ENCODE assay signal across 13 mouse cellular contexts in the genomic region with DNA sequence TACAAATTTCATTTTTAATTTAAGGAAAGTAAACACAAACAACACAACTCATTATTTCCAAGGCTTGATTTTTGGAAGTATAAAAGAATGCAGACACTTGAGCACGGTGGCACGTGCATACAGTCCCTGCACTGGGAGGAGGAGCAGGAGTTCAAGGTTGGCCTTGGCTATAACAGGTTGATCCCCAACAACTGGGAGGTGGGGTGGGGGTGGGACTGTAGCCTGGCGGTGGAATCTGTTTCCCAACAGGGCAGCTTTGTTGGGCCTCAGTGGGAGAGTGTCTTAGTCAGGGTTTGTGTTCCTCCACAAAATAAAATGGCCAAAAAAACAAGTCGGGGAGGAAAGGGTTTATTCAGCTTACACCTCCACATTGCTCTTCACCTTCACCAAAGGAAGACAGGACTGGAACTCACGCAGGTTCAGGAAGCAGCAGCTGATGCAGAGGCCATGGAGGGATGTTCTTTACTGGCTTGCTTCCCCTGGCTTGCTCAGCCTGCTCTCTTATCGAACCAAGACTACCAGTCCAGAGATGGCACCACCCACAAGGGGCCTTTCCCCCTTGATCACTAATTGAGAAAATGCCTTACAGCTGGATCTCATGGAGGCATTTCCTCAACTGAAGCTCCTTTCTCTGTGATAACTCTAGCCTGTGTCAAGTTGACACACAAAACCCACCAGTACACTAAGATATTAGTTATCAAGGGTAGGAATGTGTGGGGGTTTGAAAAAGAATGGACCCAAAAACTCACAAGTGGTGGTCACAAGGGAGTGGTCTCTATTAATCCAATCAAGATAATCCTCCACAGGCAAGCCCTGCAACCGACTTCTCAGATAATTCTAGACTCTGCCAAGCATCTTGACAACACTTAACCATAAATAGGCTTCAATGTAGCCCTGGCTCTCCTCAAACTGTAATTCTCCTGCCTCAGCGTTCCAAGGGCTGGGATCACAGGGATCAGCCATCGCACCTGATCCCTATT. TPM values are rescaled to one million over a fixed set of nuclear protein-coding genes. Genes with fewer than 3 reads are reported as not detected.
DNase-seq lines count a peak whose midpoint lies in the region; ATAC-seq and TF ChIP-seq lines count a peak whose summit lies in the region.
"Had no signal": no experiment of that assay in that cellular context is flagged by ENCODE, and none has a peak within 500 bp of the region (broad histone marks: within the 10 kb centered on the region; RNA-seq: fewer than 3 reads in every experiment).

No protein-coding gene starts in this region.

- no peaks in the 10 kb centered on the region for H3K9me3 ChIP-seq in heart, embryonic 14.5 days (ENCODE audit: control insufficient read depth, low read length)
- no peaks in the 10 kb centered on the region for H3K9me3 ChIP-seq in heart, embryonic 11.5 days (replicated peaks; ENCODE audit: control insufficient read depth, low read length)
- no peaks in the 10 kb centered on the region for H3K9me3 ChIP-seq in CH12.LX (replicated peaks; ENCODE audit: low read length)
- H3K9me3 ChIP-seq: embryonic facial prominence, embryonic 12.5 days had no signal

- TF ChIP-seq CTCF in CH12.LX (conservative IDR thresholded peaks at IDR 0.05 in 1 of 2, IDR thresholded peaks at IDR 0.05 in 1 of 2; ENCODE audit: low read depth in 2 of 2, low read length in 2 of 2), result no peak
- TF ChIP-seq CTCF in liver, adult 2 months (IDR thresholded peaks at IDR 0.05; ENCODE audit: low read depth, low read length), result no peak
- TF ChIP-seq CTCF in kidney, adult 2 months (conservative IDR thresholded peaks at IDR 0.05; ENCODE audit: insufficient read depth, insufficient read length, low read depth, low read length), result no peak

- H3K4me2 ChIP-seq in heart, embryonic 14.5 days (ENCODE audit: low read length), result 0 out of 2 replicates have a peak overlapping the region, but pooled peaks have one; percentile 89
- no peak overlapping the region; the same call in 1 of the 2 replicates for H3K4me2 ChIP-seq in heart, embryonic 11.5 days
- H3K4me2 ChIP-seq in CH12.LX (ENCODE audit: insufficient read depth, low read depth, poor library complexity, severe bottlenecking), result peak overlapping the region; percentile 96

- no peaks in the 10 kb centered on the region for H3K27me3 ChIP-seq in heart, embryonic 14.5 days (ENCODE audit: control insufficient read depth, insufficient read depth, low read length)
- H3K27me3 ChIP-seq in heart, embryonic 11.5 days (ENCODE audit: control insufficient read depth, insufficient read depth, low read length), result no peaks in the 10 kb centered on the region
- H3K27me3 ChIP-seq in CH12.LX (replicated peaks), result no peaks in the 10 kb centered on the region
- no peaks in the 10 kb centered on the region for H3K27me3 ChIP-seq in liver, adult 2 months (ENCODE audit: control insufficient read depth, insufficient read depth, low read length)
- H3K27me3 ChIP-seq in kidney, adult 2 months (replicated peaks; ENCODE audit: control insufficient read depth, insufficient read depth, low read length), result no peaks in the 10 kb centered on the region
- H3K27me3 ChIP-seq: embryonic facial prominence, embryonic 12.5 days had no signal

- H3K9ac ChIP-seq in heart, embryonic 14.5 days (ENCODE audit: low read length), result no peak overlapping the region
- no peak overlapping the region for H3K9ac ChIP-seq in heart, embryonic 11.5 days (ENCODE audit: low read depth, low read length)
- H3K9ac ChIP-seq in CH12.LX (ENCODE audit: insufficient read depth, low read depth), result peak overlapping the region; percentile 93; the same call in 1 of the 2 replicates
- H3K9ac ChIP-seq in liver, adult 2 months (ENCODE audit: low read depth, low read length), result no peak overlapping the region
- H3K9ac ChIP-seq: embryonic facial prominence, embryonic 12.5 days had no signal

- H3K27ac ChIP-seq in heart, embryonic 14.5 days (replicated peaks in 1 of 2; ENCODE audit: control insufficient read depth in 1 of 2, insufficient read depth in 1 of 2, low read depth in 2 of 2, low read length in 2 of 2), result no peak overlapping the region
- no peak overlapping the region for H3K27ac ChIP-seq in heart, embryonic 11.5 days (ENCODE audit: low read depth, low read length)
- no peak overlapping the region for H3K27ac ChIP-seq in CH12.LX (ENCODE audit: insufficient read depth, low read depth)
- no peak overlapping the region for H3K27ac ChIP-seq in liver, adult 2 months (replicated peaks; ENCODE audit: insufficient read depth, low read depth, low read length)
- no peak overlapping the region for H3K27ac ChIP-seq in kidney, adult 2 months (ENCODE audit: insufficient read depth, low read depth, low read length)
- H3K27ac ChIP-seq: embryonic facial prominence, embryonic 12.5 days had no signal

- no peak for TF ChIP-seq POLR2A in CH12.LX (IDR thresholded peaks at IDR 0.05; ENCODE audit: low read depth, low read length)
- no peak for TF ChIP-seq POLR2A in liver, adult 2 months (IDR thresholded peaks at IDR 0.05; ENCODE audit: extremely low read depth, insufficient read depth, low read length)
- TF ChIP-seq POLR2A in kidney, adult 2 months (IDR thresholded peaks at IDR 0.05; ENCODE audit: low read depth, low read length), result no peak

- dilution Hi-C loops in CH12.LX (cut with MboI; ENCODE audit: extremely low pct_ligation_motif_present, extremely low pct_unique_long_range_greater_than_20kb, low sequenced_read_pairs), result no loop called here

- peaks cover 8 to 21% of the 10 kb centered on the region in 2 experiments for H3K4me1 ChIP-seq in heart, embryonic 14.5 days (ENCODE audit: control insufficient read depth in 2 of 2, insufficient read depth in 2 of 2, low read length in 2 of 2)
- H3K4me1 ChIP-seq in heart, embryonic 11.5 days (ENCODE audit: control insufficient read depth, insufficient read depth, low read length), result peaks cover 13% of the 10 kb centered on the region
- peaks cover 7 to 44% of the 10 kb centered on the region in 2 experiments for H3K4me1 ChIP-seq in CH12.LX (ENCODE audit: control insufficient read depth in 1 of 2, insufficient read depth in 2 of 2)
- peaks cover 2% of the 10 kb centered on the region; the same call in 1 of the 2 replicates for H3K4me1 ChIP-seq in liver, adult 2 months (ENCODE audit: control insufficient read depth, insufficient read depth, low read length)
- peaks cover 4% of the 10 kb centered on the region; the same call in 1 of the 2 replicates for H3K4me1 ChIP-seq in kidney, adult 2 months (ENCODE audit: control insufficient read depth, insufficient read depth, low read length)

- WGBS in heart, embryonic 14.5 days, result 66% methylated on average over 9 of the region's 9 CpGs
- 73% methylated on average over 9 of the region's 9 CpGs for WGBS in heart, embryonic 11.5 days (ENCODE audit: insufficient replicate concordance)
- WGBS in liver, adult 2 months, result 68% methylated on average over 9 of the region's 9 CpGs
- 80% methylated on average over 9 of the region's 9 CpGs for WGBS in kidney, adult 2 months

- no peak overlapping the region for H3K4me3 ChIP-seq in heart, embryonic 14.5 days (ENCODE audit: control insufficient read depth in 1 of 2, insufficient read depth in 1 of 2, low read depth in 1 of 2, low read length in 2 of 2)
- no peak overlapping the region for H3K4me3 ChIP-seq in heart, embryonic 11.5 days (ENCODE audit: low read depth, low read length)
- peak overlapping the region in 1 of 3 experiments; percentile 11 for H3K4me3 ChIP-seq in CH12.LX (replicated peaks in 1 of 3; ENCODE audit: low read depth in 2 of 3, low read length in 2 of 3, poor library complexity in 1 of 3)
- no peak overlapping the region for H3K4me3 ChIP-seq in liver, adult 2 months (ENCODE audit: insufficient read depth, low read depth, low read length)
- H3K4me3 ChIP-seq in kidney, adult 2 months (ENCODE audit: insufficient read depth, low read depth, low read length), result no peak overlapping the region

- H3K79me2 ChIP-seq in CH12.LX (replicated peaks; ENCODE audit: control insufficient read depth, extremely low read depth, insufficient read depth, poor library complexity, severe bottlenecking), result peaks cover 34% of the 10 kb centered on the region
- H3K79me2 ChIP-seq in liver, adult 2 months (ENCODE audit: control insufficient read depth, insufficient read depth, low read length), result peaks cover 4% of the 10 kb centered on the region; the same call in 1 of the 2 replicates

- no peak for ATAC-seq in heart, embryonic 14.5 days (ENCODE audit: insufficient number of reproducible peaks, insufficient read depth, low FRiP score, low read depth)
- ATAC-seq in heart, embryonic 11.5 days (replicated peaks; ENCODE audit: insufficient number of reproducible peaks, low FRiP score, low TSS enrichment), result no peak

- no peak for TF ChIP-seq EP300 in CH12.LX (IDR thresholded peaks at IDR 0.05; ENCODE audit: low read length)

- peaks cover 56% of the 10 kb centered on the region for H3K36me3 ChIP-seq in heart, embryonic 14.5 days (ENCODE audit: control insufficient read depth, insufficient read depth, low read length)
- peaks cover 19% of the 10 kb centered on the region for H3K36me3 ChIP-seq in heart, embryonic 11.5 days (ENCODE audit: control insufficient read depth, insufficient read depth, low read length)
- H3K36me3 ChIP-seq in CH12.LX (replicated peaks in 1 of 2; ENCODE audit: control insufficient read depth in 1 of 2, insufficient read depth in 1 of 2, low read length in 1 of 2), result peaks cover 34 to 70% of the 10 kb centered on the region in 2 experiments
- peaks cover 4% of the 10 kb centered on the region; the same call in 1 of the 2 replicates for H3K36me3 ChIP-seq in liver, adult 2 months (ENCODE audit: control insufficient read depth, insufficient read depth, low read length)
- H3K36me3 ChIP-seq in kidney, adult 2 months (ENCODE audit: control insufficient read depth, insufficient read depth, low read length), result no peaks in the 10 kb centered on the region; the same call in 1 of the 2 replicates

- in situ Hi-C loops in CH12.LX (cut with MboI; ENCODE audit: low pct_ligation_motif_present, low pct_unique_long_range_greater_than_20kb, low sequenced_read_pairs), result no loop called here

- DNase-seq in CH12.LX (ENCODE audit: extremely low read depth) (no peak), MEL-GATA-1-ER (ENCODE audit: extremely low read depth, low read depth) (peak; percentile 19)
- DNase-seq in liver, adult 2 months (ENCODE audit: extremely low read depth, low read depth, low spot score), result peak; percentile 8
- no peak for DNase-seq in layer of hippocampus, adult 8-10 months (ENCODE audit: low spot score in 2 of 2)
- DNase-seq in cerebellum, postnatal 10 days, result no peak
- DNase-seq in kidney, adult 2 months, result no peak
- DNase-seq: cerebellum, adult 8-10 months; kidney, adult 18-20 months; layer of hippocampus, postnatal 36 days; lung, adult 18-20 months had no signal

- no peak for TF ChIP-seq RAD21 in CH12.LX (IDR thresholded peaks at IDR 0.05; ENCODE audit: low read depth, low read length)

RNA-seq across cellular contexts. Expression of gene 6030458C11Rik, which starts 1.7 kb away (rescaled TPM):
- polyA plus RNA-seq in heart, embryonic 14.5 days (2014; fragmentation: Nextera tagmentation; extraction: Ambion mirVana), result 25.0 and 26.0 TPM in 2 replicates
- 23.0 and 31.8 TPM in 2 replicates for polyA plus RNA-seq in heart, embryonic 11.5 days (2014; fragmentation: Nextera tagmentation; extraction: Ambion mirVana)
- total RNA-seq in CH12.LX (2012; rRNA removed) (17.5 and 20.6 TPM in 2 replicates), CH12.LX (2014; rRNA removed) (38.3 and 38.7 TPM in 2 replicates)
- polyA plus RNA-seq in CH12.LX (2012; ENCODE audit: insufficient read length, low read depth), result 29.5 and 30.6 TPM in 2 replicates
- 9.8 and 10.0 TPM in 2 replicates for total RNA-seq in liver, adult 2 months (2014; rRNA removed)
- polyA plus RNA-seq in liver, adult 2 months (2012; rRNA removed), result 5.6 and 6.0 TPM in 2 replicates
- total RNA-seq in layer of hippocampus, adult 8-10 months (2022), result 10 to 100 TPM; 25.5 to 31.1 (median 28.5) TPM
- 6.9 and 7.8 TPM in 2 replicates for polyA plus RNA-seq in kidney, adult 2 months (2012; rRNA removed)

RNA-seq across cellular contexts. Expression of gene Drosha, which starts 1.9 kb away (rescaled TPM):
- polyA plus RNA-seq in heart, embryonic 14.5 days (2014; fragmentation: Nextera tagmentation; extraction: Ambion mirVana), result 23.5 and 24.4 TPM in 2 replicates
- 34.6 and 48.4 TPM in 2 replicates for polyA plus RNA-seq in heart, embryonic 11.5 days (2014; fragmentation: Nextera tagmentation; extraction: Ambion mirVana)
- 23.4 and 25.9 TPM in 2 replicates for total RNA-seq in CH12.LX (2012; rRNA removed)
- 24.8 and 25.8 TPM in 2 replicates for total RNA-seq in CH12.LX (2014; rRNA removed)
- polyA plus RNA-seq in CH12.LX (2012; ENCODE audit: insufficient read length, low read depth), result 79.2 and 81.9 TPM in 2 replicates
- 3.4 and 4.8 TPM in 2 replicates for total RNA-seq in liver, adult 2 months (2014; rRNA removed)
- 2.6 and 3.2 TPM in 2 replicates for polyA plus RNA-seq in liver, adult 2 months (2012; rRNA removed)
- 10 to 100 TPM; 78.1 to 87.8 (median 84.3) TPM for total RNA-seq in layer of hippocampus, adult 8-10 months (2022)
- polyA plus RNA-seq in kidney, adult 2 months (2012; rRNA removed), result 15.5 and 20.3 TPM in 2 replicates

Comparison
In these comparisons a context has a peak if more than half of its experiments do, and no peak if none do; other contexts are left out.
1. DNase-seq: peak in MEL-GATA-1-ER (single experiment) and liver, adult 2 months (single experiment); none in CH12.LX (single experiment), layer of hippocampus, adult 8-10 months (0 of 2), cerebellum, postnatal 10 days (0 of 2) and kidney, adult 2 months (single experiment).